Mouse (Mus musculus) forebrain, embryonic 13.5 days (tissue): ENCODE measurements at regions not wholly inside any gene's neighbourhood (a gene's known extent, or its start where the extent isn't known, plus 50 kb on each side); places are given as distances from the start of the nearest gene placed in this dataset.

ENCODE experiments used
- ATAC-seq: fragments of 200-750 bp; cut with Nextera tagmentation; 2 replicates; pipeline ENCODE4 v1.8.0; 2017
- H3K27ac ChIP-seq: fragments of 300-500 bp; sonication (generic); 2 replicates; pipeline ENCODE4 v1.5.1; 2015; ENCODE audit warnings: inconsistent platforms, mild to moderate bottlenecking, moderate library complexity
- H3K27me3 ChIP-seq: fragments of 300-500 bp; sonication (generic); 2 replicates; pipeline ENCODE4 v1.6.1; 2015; ENCODE audit warnings: mild to moderate bottlenecking, inconsistent platforms
- H3K36me3 ChIP-seq: fragments of 300-500 bp; sonication (generic); 2 replicates; pipeline ENCODE4 v1.6.1; 2015; ENCODE audit warnings: mild to moderate bottlenecking, inconsistent platforms; ENCODE audit not compliant: poor library complexity, severe bottlenecking
- H3K4me1 ChIP-seq: fragments of 300-500 bp; sonication (generic); 2 replicates; pipeline ENCODE4 v1.6.1; 2015; ENCODE audit warnings: inconsistent platforms
- H3K4me2 ChIP-seq: fragments of 300-500 bp; sonication (generic); 2 replicates; pipeline ENCODE4 v1.6.1; 2015; ENCODE audit warnings: inconsistent platforms, mild to moderate bottlenecking, moderate library complexity
- H3K4me3 ChIP-seq: fragments of 300-500 bp; sonication (generic); 2 replicates; pipeline ENCODE4 v1.5.1; 2015; ENCODE audit warnings: mild to moderate bottlenecking, inconsistent platforms
- H3K9ac ChIP-seq: fragments of 300-500 bp; sonication (generic); 2 replicates; pipeline ENCODE4 v1.6.1; 2015; ENCODE audit warnings: mild to moderate bottlenecking, inconsistent platforms
- H3K9me3 ChIP-seq: fragments of 300-500 bp; sonication (generic); replicated peaks from 2 replicates; pipeline ENCODE4 v1.6.1; 2016; ENCODE audit warnings: inconsistent platforms
- WGBS: fragments of 180-500 bp; shearing (Covaris S2); methylation state at CpG from one replicate; pipeline ENCODE4 v1.1.7; 2015; 5-methylcytosine and 5-hydroxymethylcytosine counted together

- no peak overlapping the region for H3K4me2 ChIP-seq
- H3K4me1 ChIP-seq: no peaks in the 10 kb centered on the region
- H3K9ac ChIP-seq: no peak overlapping the region
- no peaks in the 10 kb centered on the region for H3K36me3 ChIP-seq
- WGBS: 55% methylated on average over 2 of the region's 2 CpGs
- H3K9me3 ChIP-seq: no peaks in the 10 kb centered on the region
- no peak overlapping the region for H3K4me3 ChIP-seq
- ATAC-seq: no peak
- no peak overlapping the region for H3K27ac ChIP-seq
- H3K27me3 ChIP-seq: no peaks in the 10 kb centered on the region
These were observed 537.6 kb upstream of the Auts2 start for GRCm38 (mm10) chr5:133080751-133081150.

GRCm38 (mm10) chr5:133078916-133079315 lies 535.8 kb upstream of the Auts2 start:
- 75% methylated on average over 3 of the region's 3 CpGs for WGBS

GRCm38 (mm10) chr5:133078390-133078789 lies 535.2 kb upstream of the Auts2 start:
- H3K27me3 ChIP-seq: no peaks in the 10 kb centered on the region
- WGBS: 81% methylated on average over 4 of the region's 4 CpGs

More at GRCm38 (mm10) chr5:133078916-133079315, 535.8 kb upstream of the Auts2 start:
- ATAC-seq: no peak
- H3K4me2 ChIP-seq: no peak overlapping the region
- no peaks in the 10 kb centered on the region for H3K36me3 ChIP-seq
- no peak overlapping the region for H3K9ac ChIP-seq
- no peak overlapping the region; the same call in 1 of the 2 replicates for H3K27ac ChIP-seq
- no peaks in the 10 kb centered on the region for H3K4me1 ChIP-seq
- H3K9me3 ChIP-seq: no peaks in the 10 kb centered on the region
- no peak overlapping the region for H3K4me3 ChIP-seq
- H3K27me3 ChIP-seq: no peaks in the 10 kb centered on the region

GRCm38 (mm10) chr5:133073317-133073716 lies 530.2 kb upstream of the Auts2 start:
- H3K36me3 ChIP-seq: no peaks in the 10 kb centered on the region
- H3K4me2 ChIP-seq: no peak overlapping the region
- no peaks in the 10 kb centered on the region for H3K4me1 ChIP-seq
- WGBS: 52% methylated on average over 2 of the region's 2 CpGs
- no peak overlapping the region for H3K9ac ChIP-seq
- no peaks in the 10 kb centered on the region for H3K27me3 ChIP-seq
- no peak for ATAC-seq
- no peaks in the 10 kb centered on the region for H3K9me3 ChIP-seq
- H3K27ac ChIP-seq: no peak overlapping the region
- no peak overlapping the region for H3K4me3 ChIP-seq

More at GRCm38 (mm10) chr5:133078390-133078789, 535.2 kb upstream of the Auts2 start:
- H3K4me1 ChIP-seq: no peaks in the 10 kb centered on the region
- no peak for ATAC-seq
- H3K9ac ChIP-seq: no peak overlapping the region
- no peak overlapping the region for H3K4me3 ChIP-seq
- H3K27ac ChIP-seq: no peak overlapping the region
- H3K36me3 ChIP-seq: no peaks in the 10 kb centered on the region
- H3K4me2 ChIP-seq: no peak overlapping the region
- H3K9me3 ChIP-seq: no peaks in the 10 kb centered on the region

- Histone ChIP-seq H3K27me3 (no peaks in the 10 kb centered on the region), H3K9ac (no peak overlapping the region), H3K4me1 (no peaks in the 10 kb centered on the region), H3K9me3 (no peaks in the 10 kb centered on the region), H3K36me3 (no peaks in the 10 kb centered on the region), H3K27ac (no peak overlapping the region), H3K4me2 (no peak overlapping the region), H3K4me3 (no peak overlapping the region)
- ATAC-seq: no peak
These were observed 527.0 kb upstream of the Auts2 start for GRCm38 (mm10) chr5:133070141-133070540.

- Histone ChIP-seq H3K4me1 (no peaks in the 10 kb centered on the region), H3K9ac (no peak overlapping the region), H3K4me3 (no peak overlapping the region), H3K27me3 (no peaks in the 10 kb centered on the region), H3K4me2 (no peak overlapping the region), H3K27ac (no peak overlapping the region), H3K36me3 (no peaks in the 10 kb centered on the region), H3K9me3 (no peaks in the 10 kb centered on the region)
- ATAC-seq: no peak
- 81% methylated on average over 3 of the region's 3 CpGs for WGBS
These were observed 519.3 kb upstream of the Auts2 start for GRCm38 (mm10) chr5:133062481-133062880.

- Histone ChIP-seq H3K4me3 (no peak overlapping the region), H3K9me3 (no peaks in the 10 kb centered on the region), H3K36me3 (no peaks in the 10 kb centered on the region), H3K9ac (no peak overlapping the region), H3K27me3 (no peaks in the 10 kb centered on the region), H3K4me1 (no peaks in the 10 kb centered on the region), H3K4me2 (no peak overlapping the region), H3K27ac (no peak overlapping the region)
- WGBS: 97% methylated on average over 4 of the region's 4 CpGs
- no peak for ATAC-seq
These were observed 504.3 kb upstream of the Auts2 start for GRCm38 (mm10) chr5:133047456-133047855.

GRCm38 (mm10) chr5:133045637-133046036 lies 502.5 kb upstream of the Auts2 start:
- no peak overlapping the region for H3K4me3 ChIP-seq
- no peaks in the 10 kb centered on the region for H3K36me3 ChIP-seq
- no peaks in the 10 kb centered on the region for H3K27me3 ChIP-seq
- no peaks in the 10 kb centered on the region for H3K9me3 ChIP-seq
- H3K4me1 ChIP-seq: no peaks in the 10 kb centered on the region
- no peak overlapping the region for H3K27ac ChIP-seq
- no peak overlapping the region for H3K4me2 ChIP-seq
- ATAC-seq: no peak
- WGBS: 61% methylated on average over 9 of the region's 9 CpGs
- no peak overlapping the region for H3K9ac ChIP-seq

GRCm38 (mm10) chr5:133027590-133027989 lies 484.4 kb upstream of the Auts2 start:
- no peaks in the 10 kb centered on the region for H3K4me1 ChIP-seq
- H3K4me3 ChIP-seq: no peak overlapping the region
- H3K4me2 ChIP-seq: no peak overlapping the region
- no peak overlapping the region for H3K9ac ChIP-seq
- WGBS: 93% methylated on average over 4 of the region's 4 CpGs
- ATAC-seq: no peak
- no peaks in the 10 kb centered on the region for H3K36me3 ChIP-seq
- no peak overlapping the region for H3K27ac ChIP-seq
- H3K9me3 ChIP-seq: no peaks in the 10 kb centered on the region; the same call in none of the 2 replicates
- H3K27me3 ChIP-seq: no peaks in the 10 kb centered on the region

GRCm38 (mm10) chr5:133025121-133025520 lies 482.0 kb upstream of the Auts2 start:
- H3K36me3 ChIP-seq: no peaks in the 10 kb centered on the region
- H3K4me2 ChIP-seq: no peak overlapping the region
- no peak overlapping the region for H3K4me3 ChIP-seq
- ATAC-seq: no peak
- H3K27me3 ChIP-seq: no peaks in the 10 kb centered on the region
- no peak overlapping the region for H3K9ac ChIP-seq
- no peaks in the 10 kb centered on the region; the same call in none of the 2 replicates for H3K9me3 ChIP-seq
- no peak overlapping the region for H3K27ac ChIP-seq
- no peaks in the 10 kb centered on the region for H3K4me1 ChIP-seq
- 88% methylated on average over 4 of the region's 4 CpGs for WGBS

GRCm38 (mm10) chr5:133020821-133021220 lies 477.7 kb upstream of the Auts2 start:
- no peak overlapping the region for H3K4me2 ChIP-seq
- H3K9me3 ChIP-seq: peaks cover 4% of the 10 kb centered on the region
- no peak overlapping the region for H3K4me3 ChIP-seq
- no peaks in the 10 kb centered on the region for H3K4me1 ChIP-seq
- ATAC-seq: no peak
- no peaks in the 10 kb centered on the region for H3K36me3 ChIP-seq
- no peaks in the 10 kb centered on the region for H3K27me3 ChIP-seq
- no peak overlapping the region for H3K27ac ChIP-seq
- no peak overlapping the region for H3K9ac ChIP-seq

GRCm38 (mm10) chr5:133020116-133020515 lies 477.0 kb upstream of the Auts2 start:
- no peak for ATAC-seq
- no peak overlapping the region for H3K9ac ChIP-seq
- no peak overlapping the region for H3K4me3 ChIP-seq
- H3K4me2 ChIP-seq: no peak overlapping the region
- H3K27ac ChIP-seq: no peak overlapping the region
- H3K36me3 ChIP-seq: no peaks in the 10 kb centered on the region
- no peaks in the 10 kb centered on the region for H3K4me1 ChIP-seq
- H3K27me3 ChIP-seq: no peaks in the 10 kb centered on the region
- peaks cover 4% of the 10 kb centered on the region for H3K9me3 ChIP-seq
- 59% methylated on average over 1 of the region's 1 CpGs for WGBS
